19 mouse cellular contexts compared by ENCODE assay signal in the genomic region with DNA sequence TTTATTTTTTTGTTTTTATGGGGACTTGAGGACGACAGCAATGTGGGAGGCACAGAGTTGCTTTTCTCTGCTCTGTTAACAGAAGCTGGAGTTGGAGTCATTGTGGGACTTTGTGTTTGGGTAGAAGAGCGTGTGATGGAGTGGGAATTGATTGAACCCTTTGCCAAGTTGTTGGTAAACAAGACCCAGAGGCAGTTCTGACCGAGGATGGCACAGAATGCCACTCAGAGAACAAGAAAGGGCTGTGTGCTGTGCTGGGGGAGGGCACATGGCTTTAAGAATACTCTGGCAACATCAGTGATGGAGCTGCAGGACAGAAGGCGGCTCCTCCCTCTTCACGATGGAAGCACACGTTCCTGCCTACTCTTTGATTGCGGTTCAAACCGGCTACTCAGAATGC. TPM values are rescaled to one million over a fixed set of nuclear protein-coding genes. Genes with fewer than 3 reads are reported as not detected.
A peak's percentile ranks its signal among the peaks of the same experiment; 100 is the strongest.
DNase-seq lines count a peak whose midpoint lies in the region; ATAC-seq and TF ChIP-seq lines count a peak whose summit lies in the region.
"Had no signal": no experiment of that assay in that cellular context is flagged by ENCODE, and none has a peak within 500 bp of the region (broad histone marks: within the 10 kb centered on the region; RNA-seq: fewer than 3 reads in every experiment).

No protein-coding gene starts in this region.

- H3K9me3 ChIP-seq in intestine, embryonic 15.5 days, result no peaks in the 10 kb centered on the region
- H3K9me3 ChIP-seq: forebrain, embryonic 15.5 days; heart, embryonic 10.5 days had no signal

- no peak overlapping the region for H3K4me2 ChIP-seq in intestine, embryonic 15.5 days (replicated peaks)
- H3K4me2 ChIP-seq: forebrain, embryonic 15.5 days; liver, embryonic 11.5 days; lung, embryonic 14.5 days had no signal

- peaks cover 11% of the 10 kb centered on the region for H3K36me3 ChIP-seq in intestine, embryonic 15.5 days

- no peak overlapping the region for H3K9ac ChIP-seq in intestine, embryonic 15.5 days
- H3K9ac ChIP-seq: forebrain, embryonic 15.5 days; lung, embryonic 14.5 days had no signal

- 38% methylated on average over 8 of the region's 8 CpGs for WGBS in cerebellum, adult 2 months
- WGBS in intestine, embryonic 15.5 days, result 83% methylated on average over 8 of the region's 8 CpGs

- peaks cover 17% of the 10 kb centered on the region for H3K4me1 ChIP-seq in cerebellum, adult 2 months (ENCODE audit: control insufficient read depth, insufficient read depth, low read length)
- H3K4me1 ChIP-seq in intestine, embryonic 15.5 days (replicated peaks), result 0 out of 2 replicates have a peak, but pooled peaks cover under 1% of the 10 kb centered on the region

- no peak for TF ChIP-seq POLR2A in cerebellum, adult 2 months (IDR thresholded peaks at IDR 0.05; ENCODE audit: borderline replicate concordance, insufficient read depth, low read length)

- no peaks in the 10 kb centered on the region for H3K27me3 ChIP-seq in cerebellum, adult 2 months (ENCODE audit: control insufficient read depth, insufficient read depth, low read length)
- no peaks in the 10 kb centered on the region for H3K27me3 ChIP-seq in intestine, embryonic 15.5 days (replicated peaks)
- H3K27me3 ChIP-seq: CH12.LX; forebrain, embryonic 15.5 days had no signal

- H3K27ac ChIP-seq in cerebellum, adult 2 months (ENCODE audit: insufficient read depth, low read length), result peak overlapping the region; percentile 15; the same call in 1 of the 2 replicates
- H3K27ac ChIP-seq in intestine, embryonic 15.5 days, result no peak overlapping the region
- H3K27ac ChIP-seq: forebrain, embryonic 15.5 days; heart, embryonic 10.5 days; kidney, postnatal 0 days had no signal

- no peak for TF ChIP-seq CTCF in cerebellum, adult 2 months (IDR thresholded peaks at IDR 0.05; ENCODE audit: borderline replicate concordance, insufficient read depth, low read depth, low read length)

- no peak for ATAC-seq in intestine, embryonic 15.5 days
- ATAC-seq: activated CD4-positive, CD25-positive, alpha-beta regulatory T cell, adult 4 months; forebrain, embryonic 15.5 days; intestine, postnatal 0 days had no signal

- peak in 1 of 2 experiments; percentile 50 for DNase-seq in cerebellum, adult 2 months
- no peak for DNase-seq in cerebellum, adult 11 months
- peak; percentile 71 for DNase-seq in layer of hippocampus, adult 11-12 months (ENCODE audit: low spot score)
- no peak for DNase-seq in layer of hippocampus, adult 9-10 months (ENCODE audit: low spot score)
- peak; percentile 54 for DNase-seq in right cerebral cortex, adult 18-20 months
- no peak for DNase-seq in right cerebral cortex, postnatal 25 days
- peak; percentile 82 for DNase-seq in telencephalon, adult 2 months (ENCODE audit: low read depth, low spot score)
- DNase-seq: adrenal gland, postnatal 25 days; embryo, embryonic 11 days; gastrocnemius, postnatal 10 days; lung, embryonic 14.5 days had no signal

- no peak overlapping the region for H3K4me3 ChIP-seq in cerebellum, adult 2 months (replicated peaks; ENCODE audit: insufficient read depth, low read depth, low read length)
- H3K4me3 ChIP-seq in intestine, embryonic 15.5 days (replicated peaks), result no peak overlapping the region
- H3K4me3 ChIP-seq: forebrain, embryonic 15.5 days; heart, embryonic 10.5 days had no signal

RNA-seq across cellular contexts. Expression of a gene that starts 43.4 kb away (rescaled TPM):
- 32.7 and 34.9 TPM in 2 replicates for polyA plus RNA-seq in cerebellum, adult 2 months (2012; rRNA removed)
- polyA plus RNA-seq in intestine, embryonic 15.5 days (2015; fragmentation: Nextera tagmentation; extraction: Ambion mirVana), result 19.8 and 21.7 TPM in 2 replicates

RNA-seq across cellular contexts. Expression of a gene that starts 59.6 kb away (rescaled TPM):
- 5.9 and 6.7 TPM in 2 replicates for polyA plus RNA-seq in cerebellum, adult 2 months (2012; rRNA removed)
- polyA plus RNA-seq in intestine, embryonic 15.5 days (2015; fragmentation: Nextera tagmentation; extraction: Ambion mirVana), result 2.4 and 2.6 TPM in 2 replicates

Comparison
In these comparisons a context has a peak if more than half of its experiments do, and no peak if none do; other contexts are left out.
1. DNase-seq: peak in layer of hippocampus, adult 11-12 months (single experiment), right cerebral cortex, adult 18-20 months (single experiment) and telencephalon, adult 2 months (single experiment); none in cerebellum, adult 11 months (single experiment), layer of hippocampus, adult 9-10 months (single experiment) and right cerebral cortex, postnatal 25 days (single experiment).